Mouse (Mus musculus): ENCODE measurements at regions not wholly inside any gene's neighbourhood (a gene's known extent, or its start where the extent isn't known, plus 50 kb on each side); places are given as distances from the start of the nearest gene placed in this dataset.
A peak's percentile ranks its signal among the peaks of the same experiment; 100 is the strongest.

DNA sequence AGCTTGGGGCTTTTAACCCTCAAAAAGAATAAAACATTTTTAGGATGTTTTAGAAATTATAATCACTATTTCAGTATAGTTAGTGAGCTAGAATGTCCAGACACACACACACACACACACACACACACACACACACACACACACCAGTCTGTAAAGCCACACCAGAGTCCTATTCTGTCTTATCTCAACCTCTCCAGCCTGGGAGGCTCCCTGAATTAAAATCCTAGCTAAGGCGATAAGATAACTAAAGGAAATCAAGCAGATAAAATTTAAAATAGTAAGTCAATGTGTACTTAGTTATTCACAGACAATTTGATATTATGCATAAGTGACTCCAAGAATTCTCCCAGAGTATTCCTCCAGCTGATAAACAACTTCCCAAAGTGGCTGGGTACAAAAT is 421.2 kb upstream of the Vstm2a start:
- no peak for DNase-seq (ENCODE audit: low read depth, low spot score)
- Histone ChIP-seq H3K9ac (ENCODE audit: insufficient read depth, low read depth, low read length, poor library complexity, severe bottlenecking) (no peak overlapping the region), H3K27ac (ENCODE audit: insufficient read depth, low read depth, low read length, poor library complexity, severe bottlenecking) (no peak overlapping the region), H3K36me3 (ENCODE audit: control insufficient read depth, insufficient read depth, low read length, poor library complexity, severe bottlenecking) (no peaks in the 10 kb centered on the region), H3K9me3 (ENCODE audit: control insufficient read depth, insufficient read depth, low read depth, low read length) (no peaks in the 10 kb centered on the region), H3K4me1 (ENCODE audit: control insufficient read depth in 2 of 2, insufficient read depth in 2 of 2, low read length in 2 of 2, poor library complexity in 1 of 2) (no peaks in the 10 kb centered on the region), H3K4me3 (ENCODE audit: insufficient read depth in 1 of 2, low read depth in 1 of 2, low read length in 2 of 2, poor library complexity in 1 of 2, severe bottlenecking in 1 of 2) (no peak overlapping the region)
- TF ChIP-seq HCFC1 (IDR thresholded peaks at IDR 0.05; ENCODE audit: borderline replicate concordance, insufficient read depth, low read length) (no peak), ZC3H11A (IDR thresholded peaks at IDR 0.05; ENCODE audit: borderline replicate concordance, low read depth, low read length) (no peak), MAFK (IDR thresholded peaks at IDR 0.05; ENCODE audit: insufficient read depth, low read depth, low read length) (no peak), CHD2 (IDR thresholded peaks at IDR 0.05; ENCODE audit: low read depth, low read length) (no peak), ZNF384 (IDR thresholded peaks at IDR 0.05; ENCODE audit: low read depth, low read length) (no peak)
- in situ Hi-C loops (cut with MboI; ENCODE audit: low sequenced_read_pairs in 2 of 2, unreplicated experiment in 2 of 2), result no loop called here

DNA sequence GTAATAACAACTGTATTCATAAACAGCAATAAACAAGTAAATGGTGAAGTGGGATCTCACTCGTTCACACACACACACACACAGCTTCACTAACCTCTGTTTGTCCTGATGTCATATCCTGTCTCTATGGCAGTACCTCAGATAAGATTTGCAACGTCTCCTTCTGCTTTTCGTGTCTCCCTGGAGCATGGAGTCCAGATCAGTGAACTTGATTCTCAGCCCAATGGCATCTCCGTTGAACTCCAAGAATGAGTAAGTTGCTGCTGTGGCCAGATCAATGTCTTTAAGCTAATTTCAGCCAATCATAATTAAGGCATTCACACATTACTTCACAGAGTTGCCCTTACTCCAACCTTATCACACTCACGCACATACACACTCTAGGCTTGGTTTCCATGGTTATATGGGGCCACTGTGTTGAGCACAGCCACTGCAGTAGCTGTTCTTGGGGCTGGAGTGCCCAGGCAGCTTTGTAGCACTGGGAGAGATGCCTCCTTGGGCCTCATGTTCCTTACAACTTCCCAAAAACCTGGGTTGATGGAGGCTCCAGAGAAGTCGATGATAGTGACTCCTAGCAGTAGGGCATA is 418.8 kb upstream of the Vstm2a start:
- no peak overlapping the region for H3K9ac ChIP-seq (ENCODE audit: insufficient read depth, low read depth, low read length, poor library complexity, severe bottlenecking)
- H3K9me3 ChIP-seq (ENCODE audit: control insufficient read depth, insufficient read depth, low read depth, low read length), result no peaks in the 10 kb centered on the region
- H3K4me3 ChIP-seq (ENCODE audit: insufficient read depth in 1 of 2, low read depth in 1 of 2, low read length in 2 of 2, poor library complexity in 1 of 2, severe bottlenecking in 1 of 2), result no peak overlapping the region
- in situ Hi-C loops (cut with MboI; ENCODE audit: low sequenced_read_pairs in 2 of 2, unreplicated experiment in 2 of 2), result no loop called here
- no peak overlapping the region for H3K27ac ChIP-seq (ENCODE audit: insufficient read depth, low read depth, low read length, poor library complexity, severe bottlenecking)
- no peak for DNase-seq (ENCODE audit: low read depth, low spot score)
- H3K4me1 ChIP-seq (ENCODE audit: control insufficient read depth in 2 of 2, insufficient read depth in 2 of 2, low read length in 2 of 2, poor library complexity in 1 of 2), result no peaks in the 10 kb centered on the region
- TF ChIP-seq MAFK (IDR thresholded peaks at IDR 0.05; ENCODE audit: insufficient read depth, low read depth, low read length), result no peak
- no peak for TF ChIP-seq HCFC1 (IDR thresholded peaks at IDR 0.05; ENCODE audit: borderline replicate concordance, insufficient read depth, low read length)
- TF ChIP-seq ZNF384 (IDR thresholded peaks at IDR 0.05; ENCODE audit: low read depth, low read length), result no peak
- TF ChIP-seq ZC3H11A (IDR thresholded peaks at IDR 0.05; ENCODE audit: borderline replicate concordance, low read depth, low read length), result no peak
- TF ChIP-seq CHD2 (IDR thresholded peaks at IDR 0.05; ENCODE audit: low read depth, low read length), result no peak
- no peaks in the 10 kb centered on the region for H3K36me3 ChIP-seq (ENCODE audit: control insufficient read depth, insufficient read depth, low read length, poor library complexity, severe bottlenecking)

DNA sequence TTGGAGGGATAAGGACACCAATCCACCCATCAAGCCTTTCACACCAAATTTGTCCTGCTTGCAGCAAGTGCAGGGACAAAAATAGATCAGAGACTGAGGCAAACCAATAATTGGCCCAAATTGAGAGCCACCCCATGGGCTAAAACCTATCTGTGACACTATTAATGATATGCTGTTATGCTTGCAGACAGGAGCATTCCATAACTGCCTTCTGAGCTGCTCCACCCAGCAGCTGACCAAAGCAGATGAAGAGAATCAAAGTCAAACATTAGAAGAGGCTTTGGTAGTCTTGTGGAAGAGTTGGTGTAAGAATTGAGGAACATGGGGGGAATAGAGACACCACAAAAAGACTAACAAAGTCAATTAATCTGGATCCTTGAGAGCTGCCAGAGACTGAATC is 418.3 kb upstream of the Vstm2a start:
- no peaks in the 10 kb centered on the region for H3K4me1 ChIP-seq (ENCODE audit: control insufficient read depth in 2 of 2, insufficient read depth in 2 of 2, low read length in 2 of 2, poor library complexity in 1 of 2)
- TF ChIP-seq HCFC1 (IDR thresholded peaks at IDR 0.05; ENCODE audit: borderline replicate concordance, insufficient read depth, low read length), result no peak
- TF ChIP-seq CHD2 (IDR thresholded peaks at IDR 0.05; ENCODE audit: low read depth, low read length), result no peak
- TF ChIP-seq MAFK (IDR thresholded peaks at IDR 0.05; ENCODE audit: insufficient read depth, low read depth, low read length), result no peak
- TF ChIP-seq ZNF384 (IDR thresholded peaks at IDR 0.05; ENCODE audit: low read depth, low read length), result no peak
- TF ChIP-seq ZC3H11A (IDR thresholded peaks at IDR 0.05; ENCODE audit: borderline replicate concordance, low read depth, low read length), result no peak

DNA sequence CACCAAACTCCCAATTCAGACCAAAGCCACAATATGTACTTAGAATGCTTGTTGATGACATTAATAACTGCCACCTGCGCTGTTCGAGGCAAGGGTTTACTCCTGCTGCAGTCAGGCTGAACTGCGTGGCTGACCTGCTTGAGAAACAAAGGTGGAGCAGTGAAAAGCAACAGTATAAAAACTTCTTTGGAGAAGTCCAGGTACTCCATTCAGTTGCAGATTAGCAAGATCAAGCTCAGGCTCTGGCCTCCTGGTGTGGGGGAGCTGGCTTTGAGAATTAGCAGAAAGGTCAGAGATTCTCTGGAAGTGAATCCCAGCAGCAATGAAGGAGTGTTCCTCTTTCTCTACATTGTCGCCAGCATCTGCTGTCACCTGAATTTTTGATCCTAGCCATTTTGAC is 378.4 kb upstream of the Vstm2a start:
- in situ Hi-C loops (cut with MboI; ENCODE audit: low sequenced_read_pairs in 2 of 2, unreplicated experiment in 2 of 2), result no loop called here
- Histone ChIP-seq H3K9me3 (ENCODE audit: control insufficient read depth, insufficient read depth, low read depth, low read length) (peaks cover 6% of the 10 kb centered on the region), H3K4me3 (ENCODE audit: insufficient read depth in 1 of 2, low read depth in 1 of 2, low read length in 2 of 2, poor library complexity in 1 of 2, severe bottlenecking in 1 of 2) (no peak overlapping the region), H3K27ac (ENCODE audit: insufficient read depth, low read depth, low read length, poor library complexity, severe bottlenecking) (no peak overlapping the region), H3K4me1 (ENCODE audit: control insufficient read depth in 2 of 2, insufficient read depth in 2 of 2, low read length in 2 of 2, poor library complexity in 1 of 2) (no peaks in the 10 kb centered on the region), H3K9ac (ENCODE audit: insufficient read depth, low read depth, low read length, poor library complexity, severe bottlenecking) (no peak overlapping the region), H3K36me3 (ENCODE audit: control insufficient read depth, insufficient read depth, low read length, poor library complexity, severe bottlenecking) (no peaks in the 10 kb centered on the region)
- TF ChIP-seq CHD2 (IDR thresholded peaks at IDR 0.05; ENCODE audit: low read depth, low read length) (no peak), ZNF384 (IDR thresholded peaks at IDR 0.05; ENCODE audit: low read depth, low read length) (no peak)
- peak; percentile 8 for DNase-seq (ENCODE audit: low read depth, low spot score)

More for the DNA sequence above, 418.3 kb upstream of the Vstm2a start:
- no peak for DNase-seq (ENCODE audit: low read depth, low spot score)
- Histone ChIP-seq H3K9me3 (ENCODE audit: control insufficient read depth, insufficient read depth, low read depth, low read length) (no peaks in the 10 kb centered on the region), H3K9ac (ENCODE audit: insufficient read depth, low read depth, low read length, poor library complexity, severe bottlenecking) (no peak overlapping the region), H3K27ac (ENCODE audit: insufficient read depth, low read depth, low read length, poor library complexity, severe bottlenecking) (no peak overlapping the region), H3K36me3 (ENCODE audit: control insufficient read depth, insufficient read depth, low read length, poor library complexity, severe bottlenecking) (no peaks in the 10 kb centered on the region), H3K4me3 (ENCODE audit: insufficient read depth in 1 of 2, low read depth in 1 of 2, low read length in 2 of 2, poor library complexity in 1 of 2, severe bottlenecking in 1 of 2) (no peak overlapping the region)
- in situ Hi-C loops (cut with MboI; ENCODE audit: low sequenced_read_pairs in 2 of 2, unreplicated experiment in 2 of 2), result no loop called here

All from ES-E14 (cell line).